Mouse (Mus musculus): ENCODE results near the gene Olfr1098.

- no peak for TF ChIP-seq CEBPB (IDR thresholded peaks at IDR 0.05; ENCODE audit: insufficient read depth, poor library complexity, severe bottlenecking)
- TF ChIP-seq POLR2A (IDR thresholded peaks at IDR 0.05; ENCODE audit: insufficient read length, low read depth): no peak
Measured at GRCm38 (mm10) chr2:86905647-86906046, 18.7 kb downstream of the Olfr1098 start.
